27 mouse cellular contexts compared by ENCODE assay signal in genomic region chr9:70938850-70939249, GRCm38 (mm10). TPM values are rescaled to one million over a fixed set of nuclear protein-coding genes. Genes with fewer than 3 reads are reported as not detected.
A peak's percentile ranks its signal among the peaks of the same experiment; 100 is the strongest.
DNase-seq lines count a peak whose midpoint lies in the region; ATAC-seq and TF ChIP-seq lines count a peak whose summit lies in the region.
"Had no signal": no experiment of that assay in that cellular context is flagged by ENCODE, and none has a peak within 500 bp of the region (broad histone marks: within the 10 kb centered on the region; RNA-seq: fewer than 3 reads in every experiment).

No protein-coding gene starts in this region.

- no peaks in the 10 kb centered on the region for H3K36me3 ChIP-seq in embryonic facial prominence, embryonic 14.5 days (ENCODE audit: control insufficient read depth, insufficient read depth, low read length)
- no peaks in the 10 kb centered on the region for H3K36me3 ChIP-seq in embryonic facial prominence, embryonic 10.5 days (replicated peaks)
- H3K36me3 ChIP-seq in liver, embryonic 12.5 days, result no peaks in the 10 kb centered on the region
- H3K36me3 ChIP-seq in liver, embryonic 11.5 days (ENCODE audit: control insufficient read depth, insufficient read depth, low read length), result no peaks in the 10 kb centered on the region
- no peaks in the 10 kb centered on the region for H3K36me3 ChIP-seq in liver, embryonic 13.5 days
- no peaks in the 10 kb centered on the region for H3K36me3 ChIP-seq in liver, postnatal 0 days (replicated peaks; ENCODE audit: insufficient read depth, low read length)
- H3K36me3 ChIP-seq: embryonic facial prominence, embryonic 12.5 days; forebrain, embryonic 12.5 days; forebrain, embryonic 15.5 days; heart, embryonic 10.5 days; heart, embryonic 13.5 days; hindbrain, embryonic 12.5 days; hindbrain, embryonic 15.5 days had no signal

- no peak overlapping the region for H3K27ac ChIP-seq in embryonic facial prominence, embryonic 14.5 days (replicated peaks; ENCODE audit: low read depth, low read length)
- no peak overlapping the region for H3K27ac ChIP-seq in embryonic facial prominence, embryonic 10.5 days (replicated peaks)
- H3K27ac ChIP-seq in liver, embryonic 12.5 days, result peak overlapping the region; percentile 43; the same call in 1 of the 2 replicates
- no peak overlapping the region for H3K27ac ChIP-seq in liver, embryonic 11.5 days (ENCODE audit: low read depth, low read length)
- H3K27ac ChIP-seq in liver, embryonic 13.5 days, result peak overlapping the region; percentile 63; the same call in 1 of the 2 replicates
- peak overlapping the region; percentile 96 for H3K27ac ChIP-seq in liver, postnatal 0 days (ENCODE audit: low read depth)
- H3K27ac ChIP-seq: embryonic facial prominence, embryonic 12.5 days; forebrain, embryonic 12.5 days; forebrain, embryonic 15.5 days; heart, adult 2 months; heart, embryonic 10.5 days; heart, embryonic 13.5 days; hindbrain, embryonic 12.5 days; hindbrain, embryonic 15.5 days had no signal

- TF ChIP-seq CTCF in liver, postnatal 0 days (IDR thresholded peaks at IDR 0.05; ENCODE audit: low read depth), result no peak

- H3K4me2 ChIP-seq in embryonic facial prominence, embryonic 14.5 days (ENCODE audit: low read depth, low read length), result no peak overlapping the region
- no peak overlapping the region for H3K4me2 ChIP-seq in liver, embryonic 12.5 days
- H3K4me2 ChIP-seq in liver, embryonic 11.5 days, result no peak overlapping the region
- H3K4me2 ChIP-seq in liver, embryonic 13.5 days, result no peak overlapping the region
- no peak overlapping the region for H3K4me2 ChIP-seq in liver, postnatal 0 days (ENCODE audit: low read depth, low read length)
- H3K4me2 ChIP-seq: embryonic facial prominence, embryonic 12.5 days; forebrain, embryonic 12.5 days; forebrain, embryonic 15.5 days; heart, embryonic 13.5 days; hindbrain, embryonic 12.5 days; hindbrain, embryonic 15.5 days had no signal

- ATAC-seq in embryonic facial prominence, embryonic 14.5 days (ENCODE audit: low read depth), result 0 out of 2 replicates have a peak, but pooled peaks have one; percentile 30
- ATAC-seq in liver, embryonic 12.5 days, result no peak
- no peak for ATAC-seq in liver, embryonic 11.5 days (replicated peaks; ENCODE audit: low FRiP score)
- ATAC-seq in liver, embryonic 13.5 days (ENCODE audit: low read depth), result no peak
- ATAC-seq in liver, postnatal 0 days, result no peak
- ATAC-seq: CD4-positive, CD25-positive, alpha-beta regulatory T cell, adult 4 months; forebrain, embryonic 15.5 days had no signal

- no peak for TF ChIP-seq EP300 in liver, postnatal 0 days (IDR thresholded peaks at IDR 0.05; ENCODE audit: low read depth)

- H3K9ac ChIP-seq in embryonic facial prominence, embryonic 14.5 days (ENCODE audit: low read depth, low read length), result no peak overlapping the region
- no peak overlapping the region for H3K9ac ChIP-seq in liver, embryonic 12.5 days
- H3K9ac ChIP-seq in liver, embryonic 11.5 days (ENCODE audit: low read depth, low read length), result no peak overlapping the region
- no peak overlapping the region for H3K9ac ChIP-seq in liver, embryonic 13.5 days
- no peak overlapping the region for H3K9ac ChIP-seq in liver, postnatal 0 days (replicated peaks)
- H3K9ac ChIP-seq: embryonic facial prominence, embryonic 12.5 days; forebrain, embryonic 12.5 days; forebrain, embryonic 15.5 days; heart, embryonic 13.5 days; hindbrain, embryonic 12.5 days; hindbrain, embryonic 15.5 days had no signal

- no peaks in the 10 kb centered on the region for H3K9me3 ChIP-seq in embryonic facial prominence, embryonic 14.5 days (ENCODE audit: control insufficient read depth, low read length)
- H3K9me3 ChIP-seq in embryonic facial prominence, embryonic 10.5 days, result no peaks in the 10 kb centered on the region
- H3K9me3 ChIP-seq in liver, embryonic 12.5 days (replicated peaks), result no peaks in the 10 kb centered on the region
- no peaks in the 10 kb centered on the region for H3K9me3 ChIP-seq in liver, embryonic 11.5 days (ENCODE audit: control insufficient read depth, low read length)
- no peaks in the 10 kb centered on the region for H3K9me3 ChIP-seq in liver, embryonic 13.5 days (replicated peaks)
- H3K9me3 ChIP-seq in liver, postnatal 0 days (ENCODE audit: low read length), result no peaks in the 10 kb centered on the region
- H3K9me3 ChIP-seq: embryonic facial prominence, embryonic 12.5 days; forebrain, embryonic 12.5 days; forebrain, embryonic 15.5 days; heart, embryonic 10.5 days; hindbrain, embryonic 12.5 days; hindbrain, embryonic 15.5 days had no signal

- no peak overlapping the region for H3K4me3 ChIP-seq in embryonic facial prominence, embryonic 14.5 days (ENCODE audit: low read depth, low read length)
- H3K4me3 ChIP-seq in embryonic facial prominence, embryonic 10.5 days, result no peak overlapping the region
- H3K4me3 ChIP-seq in liver, embryonic 12.5 days, result no peak overlapping the region
- H3K4me3 ChIP-seq in liver, embryonic 11.5 days (ENCODE audit: low read depth, low read length), result no peak overlapping the region
- H3K4me3 ChIP-seq in liver, embryonic 13.5 days (replicated peaks), result no peak overlapping the region
- H3K4me3 ChIP-seq in liver, postnatal 0 days (ENCODE audit: low read depth, low read length), result no peak overlapping the region
- H3K4me3 ChIP-seq: embryonic facial prominence, embryonic 12.5 days; erythroblast, embryonic 14.5 days; forebrain, embryonic 12.5 days; forebrain, embryonic 15.5 days; heart, adult 2 months; heart, embryonic 10.5 days; heart, embryonic 13.5 days; hindbrain, embryonic 12.5 days; hindbrain, embryonic 15.5 days had no signal

- no peaks in the 10 kb centered on the region for H3K27me3 ChIP-seq in embryonic facial prominence, embryonic 14.5 days (replicated peaks; ENCODE audit: control insufficient read depth, insufficient read depth, low read length)
- no peaks in the 10 kb centered on the region for H3K27me3 ChIP-seq in embryonic facial prominence, embryonic 10.5 days (replicated peaks; ENCODE audit: low read depth, poor library complexity, severe bottlenecking)
- no peaks in the 10 kb centered on the region for H3K27me3 ChIP-seq in liver, embryonic 12.5 days (replicated peaks)
- no peaks in the 10 kb centered on the region for H3K27me3 ChIP-seq in liver, embryonic 11.5 days (replicated peaks; ENCODE audit: control insufficient read depth, insufficient read depth, low read length)
- no peaks in the 10 kb centered on the region for H3K27me3 ChIP-seq in liver, embryonic 13.5 days
- H3K27me3 ChIP-seq in liver, postnatal 0 days (ENCODE audit: insufficient read depth, low read length), result no peaks in the 10 kb centered on the region
- H3K27me3 ChIP-seq: embryonic facial prominence, embryonic 12.5 days; forebrain, embryonic 12.5 days; forebrain, embryonic 15.5 days; heart, embryonic 13.5 days; hindbrain, embryonic 12.5 days; hindbrain, embryonic 15.5 days had no signal

- WGBS in embryonic facial prominence, embryonic 14.5 days, result 38% methylated on average over 2 of the region's 2 CpGs
- WGBS in embryonic facial prominence, embryonic 10.5 days, result 56% methylated on average over 2 of the region's 2 CpGs
- WGBS in liver, embryonic 12.5 days (ENCODE audit: insufficient replicate concordance), result 57% methylated on average over 2 of the region's 2 CpGs
- WGBS in liver, embryonic 11.5 days, result 55% methylated on average over 2 of the region's 2 CpGs
- 57% methylated on average over 2 of the region's 2 CpGs for WGBS in liver, embryonic 13.5 days (ENCODE audit: insufficient replicate concordance)
- 66% methylated on average over 2 of the region's 2 CpGs for WGBS in liver, postnatal 0 days (ENCODE audit: insufficient replicate concordance)

- no peak for DNase-seq in embryonic facial prominence, embryonic 14.5 days (ENCODE audit: low spot score)
- no peak for DNase-seq in embryonic facial prominence, embryonic 10.5 days (ENCODE audit: low spot score)
- no peak for DNase-seq in liver, embryonic 11.5 days (ENCODE audit: low spot score)
- no peak for DNase-seq in liver, embryonic 13.5 days
- DNase-seq in liver, postnatal 0 days, result no peak
- DNase-seq in frontal cortex, postnatal 10 days (ENCODE audit: low spot score in 2 of 2), result no peak
- DNase-seq: adrenal gland, adult 2 months; adrenal gland, postnatal 14 days; cerebellum, adult 11-12 months; cerebellum, adult 8-10 months; cerebellum, postnatal 25 days; gastrocnemius, postnatal 10 days; gastrocnemius, postnatal 36 days; heart, adult 2 months; heart, postnatal 14 days had no signal

- no peaks in the 10 kb centered on the region for H3K4me1 ChIP-seq in embryonic facial prominence, embryonic 14.5 days (ENCODE audit: control insufficient read depth, insufficient read depth, low read length)
- peaks cover 9% of the 10 kb centered on the region; the same call in 1 of the 2 replicates for H3K4me1 ChIP-seq in embryonic facial prominence, embryonic 10.5 days
- peaks cover 18% of the 10 kb centered on the region; the same call in 1 of the 2 replicates for H3K4me1 ChIP-seq in liver, embryonic 12.5 days
- H3K4me1 ChIP-seq in liver, embryonic 11.5 days (replicated peaks; ENCODE audit: control insufficient read depth, insufficient read depth, low read length), result peaks cover 8% of the 10 kb centered on the region
- peaks cover 38% of the 10 kb centered on the region for H3K4me1 ChIP-seq in liver, embryonic 13.5 days (replicated peaks)
- H3K4me1 ChIP-seq in liver, postnatal 0 days (ENCODE audit: insufficient read depth), result peaks cover 44% of the 10 kb centered on the region
- H3K4me1 ChIP-seq: embryonic facial prominence, embryonic 12.5 days; forebrain, embryonic 12.5 days; forebrain, embryonic 15.5 days; hindbrain, embryonic 12.5 days; hindbrain, embryonic 15.5 days had no signal

RNA-seq across cellular contexts. Expression of gene Lipc, which starts 13.2 kb away (rescaled TPM):
- polyA plus RNA-seq in embryonic facial prominence, embryonic 14.5 days (2014; fragmentation: Nextera tagmentation; extraction: Ambion mirVana), result 0.46 and 0.79 TPM in 2 replicates
- not detected in 2 replicates for polyA plus RNA-seq in embryonic facial prominence, embryonic 10.5 days (2016; fragmentation: Nextera tagmentation; extraction: Ambion mirVana)
- 15.4 and 17.5 TPM in 2 replicates for polyA plus RNA-seq in liver, embryonic 12.5 days (2016; fragmentation: Nextera tagmentation; extraction: Ambion mirVana)
- polyA plus RNA-seq in liver, embryonic 11.5 days (2014; fragmentation: Nextera tagmentation; extraction: Ambion mirVana), result 15.0 and 16.7 TPM in 2 replicates
- 19.7 and 24.6 TPM in 2 replicates for polyA plus RNA-seq in liver, embryonic 13.5 days (2015; fragmentation: Nextera tagmentation; extraction: Ambion mirVana)
- 104 and 108 TPM in 2 replicates for polyA plus RNA-seq in liver, postnatal 0 days (2015; fragmentation: Nextera tagmentation; extraction: Ambion mirVana)
- polyA plus RNA-seq: C2C12; CD4-positive, CD25-positive, alpha-beta regulatory T cell, adult 4 months; embryonic facial prominence, embryonic 12.5 days; forebrain, embryonic 12.5 days; forebrain, embryonic 15.5 days; hindbrain, embryonic 15.5 days; intestine, embryonic 14.5 days had no signal

Comparison
In these comparisons a context has a peak if more than half of its experiments do, and no peak if none do; other contexts are left out.
1. H3K27ac ChIP-seq: peak in liver, embryonic 12.5 days (single experiment), liver, embryonic 13.5 days (single experiment) and liver, postnatal 0 days (single experiment); none in embryonic facial prominence, embryonic 14.5 days (single experiment), embryonic facial prominence, embryonic 10.5 days (single experiment) and liver, embryonic 11.5 days (single experiment).